9 mouse cellular contexts compared by ENCODE assay signal in genomic region chr12:69634761-69635160, GRCm38 (mm10). TPM values are rescaled to one million over a fixed set of nuclear protein-coding genes. Genes with fewer than 3 reads are reported as not detected.
DNase-seq lines count a peak whose midpoint lies in the region; ATAC-seq and TF ChIP-seq lines count a peak whose summit lies in the region.
"Had no signal": no experiment of that assay in that cellular context is flagged by ENCODE, and none has a peak within 500 bp of the region (broad histone marks: within the 10 kb centered on the region; RNA-seq: fewer than 3 reads in every experiment).

No protein-coding gene starts in this region.

- no peak overlapping the region for H3K27ac ChIP-seq in heart, postnatal 0 days (ENCODE audit: low read depth)
- H3K27ac ChIP-seq: neural tube, embryonic 13.5 days had no signal

- 95% methylated on average over 3 of the region's 3 CpGs for WGBS in heart, postnatal 0 days

- TF ChIP-seq CTCF in heart, postnatal 0 days (IDR thresholded peaks at IDR 0.05; ENCODE audit: low read depth), result peak; percentile 48

- no peak for TF ChIP-seq EP300 in heart, postnatal 0 days (IDR thresholded peaks at IDR 0.05; ENCODE audit: low read depth)

- peak; percentile 24 for DNase-seq in heart, postnatal 0 days (ENCODE audit: low spot score)
- DNase-seq in heart, postnatal 36 days, result no peak
- peak; percentile 54 for DNase-seq in CD4-positive helper T cell, adult 2 months (ENCODE audit: low read depth, low spot score)
- peak; percentile 40 for DNase-seq in c-Kit-positive CD71-negative TER-119-negative erythroid progenitor cells, embryonic 14.5 days (ENCODE audit: low read depth)
- peak; percentile 42 for DNase-seq in mesoderm, embryonic 11.5 days (ENCODE audit: low read depth, low spot score)
- DNase-seq in frontal cortex, postnatal 14 days (ENCODE audit: low spot score in 2 of 2), result no peak
- DNase-seq in layer of hippocampus, postnatal 36 days, result no peak

- no peak overlapping the region for H3K9ac ChIP-seq in heart, postnatal 0 days (replicated peaks; ENCODE audit: low read depth, low read length)
- H3K9ac ChIP-seq: neural tube, embryonic 13.5 days had no signal

- H3K36me3 ChIP-seq in heart, postnatal 0 days (replicated peaks; ENCODE audit: control insufficient read depth, insufficient read depth, low read length), result peaks cover 38% of the 10 kb centered on the region

- ATAC-seq in heart, postnatal 0 days (ENCODE audit: insufficient read depth, low read depth), result no peak
- no peak for ATAC-seq in frontal cortex, adult (ENCODE audit: low TSS enrichment)

- H3K4me1 ChIP-seq in heart, postnatal 0 days (ENCODE audit: control insufficient read depth, insufficient read depth), result no peaks in the 10 kb centered on the region
- H3K4me1 ChIP-seq: neural tube, embryonic 13.5 days had no signal

- H3K4me3 ChIP-seq in heart, postnatal 0 days (ENCODE audit: low read depth, low read length), result no peak overlapping the region
- H3K4me3 ChIP-seq: neural tube, embryonic 13.5 days had no signal

- no peaks in the 10 kb centered on the region for H3K27me3 ChIP-seq in heart, postnatal 0 days (ENCODE audit: control insufficient read depth, insufficient read depth, low read length)
- H3K27me3 ChIP-seq: neural tube, embryonic 13.5 days had no signal

- intact Hi-C loops in heart, postnatal 36 days (cut with DNase I), result no loop called here

- no peaks in the 10 kb centered on the region for H3K9me3 ChIP-seq in heart, postnatal 0 days (replicated peaks; ENCODE audit: control insufficient read depth, low read length)
- H3K9me3 ChIP-seq: neural tube, embryonic 13.5 days had no signal

- no peak overlapping the region for H3K4me2 ChIP-seq in heart, postnatal 0 days (ENCODE audit: low read depth, low read length)
- H3K4me2 ChIP-seq: neural tube, embryonic 13.5 days had no signal

RNA-seq across cellular contexts. Expression of gene Sos2, which starts 46.9 kb away (rescaled TPM):
- total RNA-seq in heart, postnatal 0 days (2014; rRNA removed; ENCODE audit: low replicate concordance), result 10.8 and 12.9 TPM in 2 replicates
- 5.2 and 5.7 TPM in 2 replicates for polyA plus RNA-seq in heart, postnatal 0 days (2015; fragmentation: Nextera tagmentation; extraction: Ambion mirVana)
- total RNA-seq in heart, postnatal 36 days (2021), result 10 to 100 TPM; 35.5 to 36.2 TPM
- total RNA-seq in layer of hippocampus, postnatal 36 days (2021), result 10 to 100 TPM; 33.9 to 35.4 TPM

RNA-seq across cellular contexts. Expression of gene Vcpkmt, which starts 51.9 kb away (rescaled TPM):
- total RNA-seq in heart, postnatal 0 days (2014; rRNA removed; ENCODE audit: low replicate concordance), result 2.2 and 9.2 TPM in 2 replicates
- 9.6 and 10.6 TPM in 2 replicates for polyA plus RNA-seq in heart, postnatal 0 days (2015; fragmentation: Nextera tagmentation; extraction: Ambion mirVana)
- 1 to 10 TPM; 2.7 to 4.9 TPM for total RNA-seq in heart, postnatal 36 days (2021)
- total RNA-seq in layer of hippocampus, postnatal 36 days (2021), result 10 to 100 TPM; 18.2 to 19.3 TPM

Comparison
In these comparisons a context has a peak if more than half of its experiments do, and no peak if none do; other contexts are left out.
1. DNase-seq: peak in heart, postnatal 0 days (single experiment), CD4-positive helper T cell, adult 2 months (single experiment), c-Kit-positive CD71-negative TER-119-negative erythroid progenitor cells, embryonic 14.5 days (single experiment) and mesoderm, embryonic 11.5 days (single experiment); none in heart, postnatal 36 days (0 of 2), frontal cortex, postnatal 14 days (0 of 2) and layer of hippocampus, postnatal 36 days (0 of 2).